Mouse (Mus musculus) gastrocnemius, postnatal 14 days (tissue): Measurements from ENCODE around the gene Pip5k1a. TPM values are rescaled to one million over a fixed set of nuclear protein-coding genes. Genes with fewer than 3 reads are reported as not detected.
"Not testable (repeated sequence)": the region's sequence is repeated elsewhere in the genome, so short reads cannot be mapped to it uniquely, and the experiment has no call there.

Experiments used
- DNase-seq: peaks from one replicate; pipeline ENCODE4 v3.0.0; 2021; ENCODE audit warnings: mixed read lengths
- intact Hi-C: fragments of 180-260 bp; cut with DNase I; formaldehyde crosslinking; loops from one replicate; pipeline ENCODE4 v1.15.1; 2025; ENCODE audit warnings: low total_unique reads
- total RNA-seq, 2 experiments: library from RNA; stranded (reverse); gene quantifications; 2 replicates each; pipeline ENCODE4 v1.2.3; 2021

Gene Pip5k1a
- total RNA-seq, 2 experiments from 2014 or later, result 17.4 to 18.9 TPM

- intact Hi-C loops, result no loop called here
- DNase-seq, result peak; percentile 59
These were observed 17.5 kb upstream of the Pip5k1a start, which contains the start of gene Tmod4 for GRCm38 (mm10) chr3:95124246-95124645. Gene Tmod4, plus strand, starts transcription at chr3:95124476.

- intact Hi-C loops, result no loop called here
These were observed 14.8 kb upstream of the Pip5k1a start for GRCm38 (mm10) chr3:95121580-95121979.

GRCm38 (mm10) chr3:95117751-95118150, 11.0 kb upstream of the Pip5k1a start:
- DNase-seq, result no peak
- intact Hi-C loops, result no loop called here

More at GRCm38 (mm10) chr3:95121580-95121979, 14.8 kb upstream of the Pip5k1a start:
- DNase-seq, result no peak

- DNase-seq, result no peak
- intact Hi-C loops, result no loop called here
These were observed 6.0 kb upstream of the Pip5k1a start for GRCm38 (mm10) chr3:95112760-95113159.

GRCm38 (mm10) chr3:95110911-95111726, 4.4 kb upstream of the Pip5k1a start, which contains the start of gene Vps72:
Gene Vps72, plus strand, starts transcription at chr3:95111022.
- intact Hi-C loops, result no loop called here
- DNase-seq, result peak; percentile 90

GRCm38 (mm10) chr3:95107898-95108297, 1.2 kb upstream of the Pip5k1a start:
- intact Hi-C loops, result no loop called here
- no peak for DNase-seq

- DNase-seq, intact Hi-C loops: not testable (repeated sequence)
These were observed 578 bp upstream of the Pip5k1a start for GRCm38 (mm10) chr3:95107308-95107707.

GRCm38 (mm10) chr3:95105586-95106337, 968 bp downstream of the Pip5k1a start:
- intact Hi-C loops, result no loop called here
- no peak for DNase-seq

GRCm38 (mm10) chr3:95105121-95105520, 1.6 kb downstream of the Pip5k1a start:
- DNase-seq, result no peak
- intact Hi-C loops, result no loop called here

- intact Hi-C loops, result no loop called here
- DNase-seq, result no peak
These were observed 5.9 kb downstream of the Pip5k1a start for GRCm38 (mm10) chr3:95100854-95101253.

- no peak for DNase-seq
- intact Hi-C loops, result no loop called here
These were observed 18.7 kb downstream of the Pip5k1a start for GRCm38 (mm10) chr3:95088071-95088470.

GRCm38 (mm10) chr3:95071606-95072005, 35.1 kb downstream of the Pip5k1a start:
- intact Hi-C loops, result no loop called here
- DNase-seq, result no peak

- intact Hi-C loops, result loop anchor here (10.0 kb wide), 1 partner anchor 138 kb away; no protein-coding TSS in a partner anchor
- no peak for DNase-seq
These were observed 40.2 kb downstream of the Pip5k1a start for GRCm38 (mm10) chr3:95066570-95066969.

GRCm38 (mm10) chr3:95066095-95066494, 40.6 kb downstream of the Pip5k1a start:
- DNase-seq, result no peak
- intact Hi-C loops, result loop anchor here (10.0 kb wide), 1 partner anchor 139 kb away; no protein-coding TSS in a partner anchor

- intact Hi-C loops, result loop anchor here (10.0 kb wide), 1 partner anchor 139 kb away; no protein-coding TSS in a partner anchor
- DNase-seq, result no peak
These were observed 41.2 kb downstream of the Pip5k1a start for GRCm38 (mm10) chr3:95065553-95065952.

GRCm38 (mm10) chr3:95063741-95064140, 43.0 kb downstream of the Pip5k1a start:
- intact Hi-C loops, result loop anchor here (10.0 kb wide), 1 partner anchor 141 kb away; no protein-coding TSS in a partner anchor

GRCm38 (mm10) chr3:95058078-95058477, 48.7 kb downstream of the Pip5k1a start:
- DNase-seq, result no peak
- intact Hi-C loops, result no loop called here

More at GRCm38 (mm10) chr3:95063741-95064140, 43.0 kb downstream of the Pip5k1a start:
- DNase-seq, result no peak

- intact Hi-C loops, result no loop called here
- no peak for DNase-seq
These were observed 50.5 kb downstream of the Pip5k1a start for GRCm38 (mm10) chr3:95056275-95056674.

GRCm38 (mm10) chr3:95054481-95055260, 52.1 kb downstream of the Pip5k1a start:
- intact Hi-C loops, result no loop called here

More at GRCm38 (mm10) chr3:95054481-95055260, 52.1 kb downstream of the Pip5k1a start:
- peak; percentile 20 for DNase-seq
